Mouse (Mus musculus): ENCODE results near the gene Bbs12.

DNA sequence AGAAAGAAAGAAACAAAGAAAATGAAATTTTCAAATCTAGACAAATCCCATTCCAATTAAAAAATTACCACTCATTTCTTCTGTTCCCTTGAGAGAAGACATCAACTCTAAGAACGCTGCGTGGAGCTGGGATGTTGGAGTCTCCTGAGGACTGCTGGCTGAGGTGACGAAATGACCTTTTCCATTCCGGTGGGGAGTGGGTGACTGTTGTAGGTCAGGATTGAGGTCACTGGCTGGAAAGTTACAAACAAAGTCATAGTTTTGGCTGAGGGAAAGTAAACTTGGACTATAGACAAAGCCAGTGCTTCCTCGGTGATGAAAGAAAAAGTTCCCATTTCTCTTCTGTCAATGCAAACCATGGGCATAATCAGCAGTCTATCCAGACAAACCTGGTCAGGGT, 30.5 kb downstream of the Bbs12 start:
- TF ChIP-seq CTCF (IDR thresholded peaks at IDR 0.05; ENCODE audit: borderline replicate concordance, insufficient read depth, low read depth, low read length) (no peak), POLR2A (IDR thresholded peaks at IDR 0.05; ENCODE audit: borderline replicate concordance, insufficient read depth, low read length) (no peak)

All from cerebellum, adult 2 months (tissue).